In the genomic region with DNA sequence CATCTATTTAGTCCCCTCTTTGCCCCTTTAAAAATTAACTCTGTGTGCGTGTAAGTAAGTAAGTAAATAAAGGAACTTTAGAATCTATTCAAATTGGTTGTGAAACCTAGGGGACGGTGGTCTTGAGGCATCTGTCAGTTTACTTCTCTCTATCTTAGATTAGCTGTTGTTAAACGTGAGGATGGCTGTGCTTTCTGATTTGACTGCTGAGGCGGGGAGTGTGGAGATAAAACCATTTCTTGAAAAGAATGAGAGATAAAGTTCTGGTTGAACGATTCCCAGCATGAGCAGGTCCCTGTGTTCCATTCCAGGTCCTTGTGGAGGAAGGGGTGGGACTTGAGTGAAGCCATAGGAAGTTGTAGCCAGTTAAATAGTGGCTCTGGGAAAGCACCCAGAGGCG, we compare ENCODE assay signal across 31 mouse cellular contexts. TPM values are rescaled to one million over a fixed set of nuclear protein-coding genes. Genes with fewer than 3 reads are reported as not detected.
A peak's percentile ranks its signal among the peaks of the same experiment; 100 is the strongest.
DNase-seq lines count a peak whose midpoint lies in the region; ATAC-seq and TF ChIP-seq lines count a peak whose summit lies in the region.
"Had no signal": no experiment of that assay in that cellular context is flagged by ENCODE, and none has a peak within 500 bp of the region (broad histone marks: within the 10 kb centered on the region; RNA-seq: fewer than 3 reads in every experiment).

No protein-coding gene starts in this region.

- no peaks in the 10 kb centered on the region for H3K79me2 ChIP-seq in MEL (ENCODE audit: control insufficient read depth, insufficient read depth, low read length, poor library complexity)

- H3K9ac ChIP-seq in embryonic facial prominence, embryonic 13.5 days: no peak overlapping the region
- H3K9ac ChIP-seq in hindbrain, embryonic 16.5 days (ENCODE audit: low read depth, low read length): no peak overlapping the region
- H3K9ac ChIP-seq in MEL (ENCODE audit: control insufficient read depth, low read depth, low read length, poor library complexity, severe bottlenecking): no peak overlapping the region
- H3K9ac ChIP-seq: embryonic facial prominence, embryonic 12.5 days; forebrain, embryonic 13.5 days; forebrain, postnatal 0 days; heart, embryonic 12.5 days; heart, embryonic 15.5 days; hindbrain, embryonic 12.5 days; hindbrain, embryonic 15.5 days had no signal

- H3K4me2 ChIP-seq in embryonic facial prominence, embryonic 13.5 days: no peak overlapping the region
- no peak overlapping the region for H3K4me2 ChIP-seq in hindbrain, embryonic 16.5 days (ENCODE audit: low read length)
- H3K4me2 ChIP-seq: embryonic facial prominence, embryonic 12.5 days; forebrain, embryonic 13.5 days; heart, embryonic 12.5 days; heart, embryonic 15.5 days; hindbrain, embryonic 12.5 days; hindbrain, embryonic 15.5 days had no signal

- no peaks in the 10 kb centered on the region for H3K27me3 ChIP-seq in embryonic facial prominence, embryonic 13.5 days
- H3K27me3 ChIP-seq in embryonic facial prominence, embryonic 10.5 days (replicated peaks; ENCODE audit: low read depth, poor library complexity, severe bottlenecking): no peaks in the 10 kb centered on the region
- H3K27me3 ChIP-seq in hindbrain, embryonic 10.5 days (ENCODE audit: insufficient read depth, poor library complexity, severe bottlenecking): no peaks in the 10 kb centered on the region
- H3K27me3 ChIP-seq in hindbrain, embryonic 16.5 days (replicated peaks; ENCODE audit: control insufficient read depth, insufficient read depth, low read length): no peaks in the 10 kb centered on the region
- no peaks in the 10 kb centered on the region for H3K27me3 ChIP-seq in MEL (ENCODE audit: control insufficient read depth in 1 of 2, insufficient read depth in 2 of 2, low read length in 2 of 2)
- H3K27me3 ChIP-seq: CH12.LX; embryonic facial prominence, embryonic 12.5 days; forebrain, embryonic 13.5 days; heart, embryonic 12.5 days; heart, embryonic 15.5 days; hindbrain, embryonic 12.5 days; hindbrain, embryonic 15.5 days had no signal

- no peak for TF ChIP-seq CTCF in MEL (IDR thresholded peaks at IDR 0.05 in 2 of 3, conservative IDR thresholded peaks at IDR 0.05 in 1 of 3; ENCODE audit: control insufficient read depth in 1 of 3, insufficient read depth in 1 of 3, low read depth in 2 of 3, low read length in 3 of 3, poor library complexity in 1 of 3, severe bottlenecking in 1 of 3)

- H3K36me3 ChIP-seq in embryonic facial prominence, embryonic 13.5 days: no peaks in the 10 kb centered on the region
- H3K36me3 ChIP-seq in embryonic facial prominence, embryonic 10.5 days (replicated peaks): peaks cover 6% of the 10 kb centered on the region; the same call in 1 of the 2 replicates
- H3K36me3 ChIP-seq in hindbrain, embryonic 10.5 days: peaks cover 12% of the 10 kb centered on the region; the same call in 1 of the 2 replicates
- no peaks in the 10 kb centered on the region for H3K36me3 ChIP-seq in hindbrain, embryonic 16.5 days (ENCODE audit: control insufficient read depth, insufficient read depth, low read length)
- H3K36me3 ChIP-seq in MEL (ENCODE audit: control insufficient read depth in 1 of 2, insufficient read depth in 2 of 2, low read length in 2 of 2): peaks cover 0 to 31% of the 10 kb centered on the region in 2 experiments; a peak in 2 of 4 replicates
- H3K36me3 ChIP-seq: embryonic facial prominence, embryonic 12.5 days; heart, embryonic 15.5 days; hindbrain, embryonic 12.5 days; hindbrain, embryonic 15.5 days had no signal

- H3K4me3 ChIP-seq in embryonic facial prominence, embryonic 13.5 days: no peak overlapping the region
- no peak overlapping the region for H3K4me3 ChIP-seq in embryonic facial prominence, embryonic 10.5 days
- H3K4me3 ChIP-seq in hindbrain, embryonic 10.5 days: no peak overlapping the region
- no peak overlapping the region for H3K4me3 ChIP-seq in hindbrain, embryonic 16.5 days (ENCODE audit: low read length)
- no peak overlapping the region for H3K4me3 ChIP-seq in MEL (ENCODE audit: control insufficient read depth in 1 of 2, insufficient read depth in 1 of 2, low read depth in 2 of 2, low read length in 2 of 2)
- H3K4me3 ChIP-seq: embryonic facial prominence, embryonic 12.5 days; erythroblast, embryonic 14.5 days; forebrain, embryonic 13.5 days; gastrocnemius, adult 2 months; heart, embryonic 12.5 days; heart, embryonic 15.5 days; hindbrain, embryonic 12.5 days; hindbrain, embryonic 15.5 days had no signal

- DNase-seq in embryonic facial prominence, embryonic 10.5 days (ENCODE audit: low spot score): no peak
- no peak for DNase-seq in hindbrain, embryonic 10.5 days (ENCODE audit: low spot score)
- peak; percentile 20 for DNase-seq in MEL (ENCODE audit: low read depth, low spot score)
- no peak for DNase-seq in layer of hippocampus, adult 11-12 months (ENCODE audit: low spot score)
- DNase-seq: adrenal gland, postnatal 10 days; adrenal gland, postnatal 36 days; B cell, adult 2 months; cerebellum, adult 18-20 months; cerebellum, adult 9-10 months; cerebellum, postnatal 14 days; forebrain, postnatal 0 days; gastrocnemius, adult 2 months; gastrocnemius, postnatal 14 days; heart, postnatal 14 days; heart, postnatal 4 days; kidney, adult 18-20 months had no signal

- peak in 1 of 2 experiments; percentile 67; a peak in 3 of 4 replicates for TF ChIP-seq EP300 in MEL (IDR thresholded peaks at IDR 0.05; ENCODE audit: low read depth in 1 of 2, low read length in 2 of 2)

- H3K4me1 ChIP-seq in embryonic facial prominence, embryonic 13.5 days: peaks cover 29% of the 10 kb centered on the region
- H3K4me1 ChIP-seq in embryonic facial prominence, embryonic 10.5 days: no peaks in the 10 kb centered on the region
- H3K4me1 ChIP-seq in hindbrain, embryonic 10.5 days (replicated peaks): peaks cover 16% of the 10 kb centered on the region
- peaks cover 3% of the 10 kb centered on the region for H3K4me1 ChIP-seq in hindbrain, embryonic 16.5 days (ENCODE audit: control insufficient read depth, insufficient read depth, low read depth, low read length)
- H3K4me1 ChIP-seq in MEL (ENCODE audit: control insufficient read depth in 1 of 2, insufficient read depth in 2 of 2, low read length in 2 of 2): peaks cover 15 to 22% of the 10 kb centered on the region in 2 experiments
- H3K4me1 ChIP-seq: hindbrain, embryonic 12.5 days had no signal

- ATAC-seq in embryonic facial prominence, embryonic 13.5 days (ENCODE audit: insufficient number of reproducible peaks, insufficient read depth, low FRiP score, low TSS enrichment, low read depth): no peak
- no peak for ATAC-seq in hindbrain, embryonic 16.5 days
- ATAC-seq: activated CD4-positive, CD25-positive, alpha-beta regulatory T cell, adult 4 months; forebrain, embryonic 13.5 days; forebrain, postnatal 0 days; intestine, embryonic 16.5 days had no signal

- no peak for TF ChIP-seq RAD21 in MEL (IDR thresholded peaks at IDR 0.05; ENCODE audit: low read depth, low read length)

- no peaks in the 10 kb centered on the region for H3K9me3 ChIP-seq in embryonic facial prominence, embryonic 13.5 days
- no peaks in the 10 kb centered on the region for H3K9me3 ChIP-seq in embryonic facial prominence, embryonic 10.5 days
- H3K9me3 ChIP-seq in hindbrain, embryonic 10.5 days: no peaks in the 10 kb centered on the region
- no peaks in the 10 kb centered on the region for H3K9me3 ChIP-seq in hindbrain, embryonic 16.5 days (ENCODE audit: control insufficient read depth, low read length)
- H3K9me3 ChIP-seq in MEL (replicated peaks; ENCODE audit: insufficient read depth, low read length): no peaks in the 10 kb centered on the region
- H3K9me3 ChIP-seq: embryonic facial prominence, embryonic 12.5 days; forebrain, embryonic 13.5 days; heart, embryonic 12.5 days; heart, embryonic 15.5 days; hindbrain, embryonic 12.5 days; hindbrain, embryonic 15.5 days had no signal

- 0 out of 2 replicates have a peak overlapping the region, but pooled peaks have one; percentile 39 for H3K27ac ChIP-seq in embryonic facial prominence, embryonic 13.5 days
- no peak overlapping the region for H3K27ac ChIP-seq in embryonic facial prominence, embryonic 10.5 days (replicated peaks)
- H3K27ac ChIP-seq in hindbrain, embryonic 10.5 days: peak overlapping the region; percentile 57; the same call in 1 of the 2 replicates
- no peak overlapping the region for H3K27ac ChIP-seq in hindbrain, embryonic 16.5 days (ENCODE audit: low read depth, low read length)
- H3K27ac ChIP-seq in MEL (ENCODE audit: control insufficient read depth, low read depth, low read length): no peak overlapping the region
- H3K27ac ChIP-seq: embryonic facial prominence, embryonic 12.5 days; forebrain, embryonic 13.5 days; gastrocnemius, adult 2 months; heart, embryonic 15.5 days; hindbrain, embryonic 12.5 days; hindbrain, embryonic 15.5 days had no signal

- WGBS in embryonic facial prominence, embryonic 13.5 days: 71% methylated on average over 6 of the region's 6 CpGs
- WGBS in embryonic facial prominence, embryonic 10.5 days: 73% methylated on average over 6 of the region's 6 CpGs
- WGBS in hindbrain, embryonic 10.5 days: 37% methylated on average over 6 of the region's 6 CpGs
- 35% methylated on average over 6 of the region's 6 CpGs for WGBS in hindbrain, embryonic 16.5 days

- no peak for TF ChIP-seq POLR2A in MEL (IDR thresholded peaks at IDR 0.05; ENCODE audit: control insufficient read depth in 1 of 2, insufficient read depth in 1 of 2, low read depth in 1 of 2, low read length in 2 of 2, poor library complexity in 1 of 2)

TF ChIP-seq in MEL, 35 proteins besides CTCF, POLR2A, EP300 and RAD21:
- peak; percentile 69 for TF ChIP-seq RCOR1 (IDR thresholded peaks at IDR 0.05; ENCODE audit: low read depth, low read length)
- TF ChIP-seq MYC (IDR thresholded peaks at IDR 0.05; ENCODE audit: low read depth, low read length): no peak
- peak; percentile 91 for TF ChIP-seq BHLHE40 (IDR thresholded peaks at IDR 0.05; ENCODE audit: borderline replicate concordance, low read depth, low read length)
- TF ChIP-seq GATA1 (IDR thresholded peaks at IDR 0.05; ENCODE audit: low read depth, low read length): peak; percentile 46; the same call in 1 of the 2 replicates

RNA-seq across cellular contexts. Expression of a gene that starts 41.6 kb away (rescaled TPM):
- 0.25 TPM in 1 of 2 replicates, not detected in the other for polyA plus RNA-seq in embryonic facial prominence, embryonic 13.5 days (2015; fragmentation: Nextera tagmentation; extraction: Ambion mirVana)
- polyA plus RNA-seq in embryonic facial prominence, embryonic 10.5 days (2016; fragmentation: Nextera tagmentation; extraction: Ambion mirVana): 0.05 TPM in 1 of 2 replicates, not detected in the other
- not detected in 2 replicates for polyA plus RNA-seq in hindbrain, embryonic 10.5 days (2016; fragmentation: Nextera tagmentation; extraction: Ambion mirVana)
- 0.06 TPM in 1 of 2 replicates, not detected in the other for polyA plus RNA-seq in hindbrain, embryonic 16.5 days (2015; fragmentation: Nextera tagmentation; extraction: Ambion mirVana)
- total RNA-seq in MEL (2012; rRNA removed): not detected in 2 replicates
- not detected for polyA plus RNA-seq in MEL (2012; ENCODE audit: insufficient read depth in 1 of 2, insufficient read length in 2 of 2, low read depth in 1 of 2, low replicate concordance in 2 of 2, missing spikeins in 1 of 2)
- total RNA-seq: adrenal gland, adult 18-20 months; adrenal gland, postnatal 10 days; adrenal gland, postnatal 36 days; CH12.LX; forebrain, postnatal 0 days; gastrocnemius, adult 2 months; gastrocnemius, postnatal 14 days; gastrocnemius, postnatal 4 days had no signal
- polyA plus RNA-seq: erythroblast, embryonic 14.5 days; forebrain, embryonic 13.5 days; frontal cortex, adult 2 months; heart, embryonic 12.5 days; hindbrain, embryonic 15.5 days; intestine, embryonic 16.5 days had no signal

Comparison
In these comparisons a context has a peak if more than half of its experiments do, and no peak if none do; other contexts are left out.
1. H3K27ac ChIP-seq: peak in embryonic facial prominence, embryonic 13.5 days (single experiment) and hindbrain, embryonic 10.5 days (single experiment); none in embryonic facial prominence, embryonic 10.5 days (single experiment), hindbrain, embryonic 16.5 days (single experiment) and MEL (single experiment).